Mouse (Mus musculus) monocyte, adult 2 months (primary cell): ENCODE results near the gene Slc38a3.

Source experiments
- DNase-seq, 2 experiments: peaks; one replicate each; pipeline ENCODE4 v3.0.0; 2022; ENCODE audit warnings: low spot score in 2 of 2, low read depth in 1 of 2

Gene Slc38a3

GRCm38 (mm10) chr9:107620954-107621353 lies 48.4 kb downstream of the Slc38a3 start:
- DNase-seq = no peak

- no peak for DNase-seq
Observed at GRCm38 (mm10) chr9:107619546-107619879, 49.8 kb downstream of the Slc38a3 start.

- DNase-seq = no peak
Observed at GRCm38 (mm10) chr9:107618778-107619545, 50.4 kb downstream of the Slc38a3 start.

GRCm38 (mm10) chr9:107618098-107618497 lies 51.2 kb downstream of the Slc38a3 start:
- no peak for DNase-seq

- DNase-seq = no peak
Observed at GRCm38 (mm10) chr9:107617461-107617860, 51.9 kb downstream of the Slc38a3 start.

- DNase-seq = no peak
Observed at GRCm38 (mm10) chr9:107615035-107615434, 54.3 kb downstream of the Slc38a3 start.

- DNase-seq = no peak
Observed at GRCm38 (mm10) chr9:107612945-107613569, 56.3 kb downstream of the Slc38a3 start.

GRCm38 (mm10) chr9:107612191-107612944 lies 57.0 kb downstream of the Slc38a3 start:
- peak; percentile 94 to 99 for DNase-seq

- no peak for DNase-seq
Observed at GRCm38 (mm10) chr9:107611456-107612190, 57.7 kb downstream of the Slc38a3 start.

- no peak for DNase-seq
Observed at GRCm38 (mm10) chr9:107609433-107609830, 59.9 kb downstream of the Slc38a3 start.

GRCm38 (mm10) chr9:107608741-107609432 lies 60.4 kb downstream of the Slc38a3 start, which contains the start of gene Sema3b:
Gene Sema3b, minus strand, starts transcription at chr9:107609229.
- DNase-seq = no peak

GRCm38 (mm10) chr9:107607653-107608245 lies 61.6 kb downstream of the Slc38a3 start:
- DNase-seq = no peak

- DNase-seq = no peak
Observed at GRCm38 (mm10) chr9:107607036-107607435, 62.3 kb downstream of the Slc38a3 start.

- no peak for DNase-seq
Observed at GRCm38 (mm10) chr9:107606591-107606990, 62.7 kb downstream of the Slc38a3 start.

GRCm38 (mm10) chr9:107605041-107605661 lies 64.2 kb downstream of the Slc38a3 start:
- DNase-seq = no peak

- no peak for DNase-seq
Observed at GRCm38 (mm10) chr9:107603251-107603650, 66.1 kb downstream of the Slc38a3 start.

- peak; percentile 77 to 89 for DNase-seq
Observed at GRCm38 (mm10) chr9:107602068-107602648, 67.2 kb downstream of the Slc38a3 start.

GRCm38 (mm10) chr9:107601275-107601674 lies 68.1 kb downstream of the Slc38a3 start:
- DNase-seq = no peak

- DNase-seq = no peak
Observed at GRCm38 (mm10) chr9:107600745-107601144, 68.6 kb downstream of the Slc38a3 start.
